Mouse (Mus musculus): ENCODE data around the gene Rpl31.

Gene Rpl31

GRCm38 (mm10) chr1:39367601-39368266, at the start of gene Rpl31:
Gene Rpl31, plus strand, starts transcription at chr1:39367842.
- H3K4me1 ChIP-seq (replicated peaks; ENCODE audit: low read depth, low read length): peaks cover 55% of the 10 kb centered on the region
- H3K9me3 ChIP-seq (ENCODE audit: low read length): no peaks in the 10 kb centered on the region
- TF ChIP-seq NANOG (IDR thresholded peaks at IDR 0.05; ENCODE audit: borderline replicate concordance, low read length) (no peak), CTCF (conservative IDR thresholded peaks at IDR 0.05; ENCODE audit: low read length) (no peak), POU5F1 (IDR thresholded peaks at IDR 0.05; ENCODE audit: borderline replicate concordance, low read length) (no peak)
- peaks cover 47% of the 10 kb centered on the region for H3K36me3 ChIP-seq (ENCODE audit: insufficient read depth, low read length)
- no peaks in the 10 kb centered on the region for H3K27me3 ChIP-seq (ENCODE audit: insufficient read depth, low read length)
- H3K4me3 ChIP-seq (replicated peaks; ENCODE audit: low read length): peak within 1 kb of the TSS; percentile 99

GRCm38 (mm10) chr1:39317935-39318334, 49.7 kb upstream of the Rpl31 start:
- TF ChIP-seq POU5F1 (IDR thresholded peaks at IDR 0.05; ENCODE audit: borderline replicate concordance, low read length) (no peak), NANOG (IDR thresholded peaks at IDR 0.05; ENCODE audit: borderline replicate concordance, low read length) (no peak), CTCF (conservative IDR thresholded peaks at IDR 0.05; ENCODE audit: low read length) (no peak)
- Histone ChIP-seq H3K9me3 (ENCODE audit: low read length) (no peaks in the 10 kb centered on the region), H3K4me1 (replicated peaks; ENCODE audit: low read depth, low read length) (no peaks in the 10 kb centered on the region), H3K27me3 (ENCODE audit: insufficient read depth, low read length) (peaks cover 4% of the 10 kb centered on the region; the same call in 1 of the 2 replicates), H3K36me3 (ENCODE audit: insufficient read depth, low read length) (no peaks in the 10 kb centered on the region), H3K4me3 (replicated peaks; ENCODE audit: low read length) (no peak overlapping the region)

GRCm38 (mm10) chr1:39318870-39319269, 48.8 kb upstream of the Rpl31 start:
- no peaks in the 10 kb centered on the region for H3K9me3 ChIP-seq (ENCODE audit: low read length)
- no peaks in the 10 kb centered on the region for H3K4me1 ChIP-seq (replicated peaks; ENCODE audit: low read depth, low read length)
- TF ChIP-seq CTCF (conservative IDR thresholded peaks at IDR 0.05; ENCODE audit: low read length) (no peak), POU5F1 (IDR thresholded peaks at IDR 0.05; ENCODE audit: borderline replicate concordance, low read length) (no peak), NANOG (IDR thresholded peaks at IDR 0.05; ENCODE audit: borderline replicate concordance, low read length) (no peak)
- H3K36me3 ChIP-seq (ENCODE audit: insufficient read depth, low read length): no peaks in the 10 kb centered on the region
- H3K4me3 ChIP-seq (replicated peaks; ENCODE audit: low read length): no peak overlapping the region
- peaks cover 11% of the 10 kb centered on the region; the same call in 1 of the 2 replicates for H3K27me3 ChIP-seq (ENCODE audit: insufficient read depth, low read length)

GRCm38 (mm10) chr1:39321954-39322353, 45.7 kb upstream of the Rpl31 start:
- H3K27me3 ChIP-seq (ENCODE audit: insufficient read depth, low read length): peaks cover 31% of the 10 kb centered on the region
- no peaks in the 10 kb centered on the region for H3K36me3 ChIP-seq (ENCODE audit: insufficient read depth, low read length)
- no peak overlapping the region for H3K4me3 ChIP-seq (replicated peaks; ENCODE audit: low read length)
- no peaks in the 10 kb centered on the region for H3K4me1 ChIP-seq (replicated peaks; ENCODE audit: low read depth, low read length)
- H3K9me3 ChIP-seq (ENCODE audit: low read length): peaks cover 9% of the 10 kb centered on the region; the same call in 1 of the 2 replicates
- TF ChIP-seq CTCF (conservative IDR thresholded peaks at IDR 0.05; ENCODE audit: low read length) (no peak), POU5F1 (IDR thresholded peaks at IDR 0.05; ENCODE audit: borderline replicate concordance, low read length) (no peak), NANOG (IDR thresholded peaks at IDR 0.05; ENCODE audit: borderline replicate concordance, low read length) (no peak)

GRCm38 (mm10) chr1:39325228-39325627, 42.4 kb upstream of the Rpl31 start:
- Histone ChIP-seq H3K4me3 (replicated peaks; ENCODE audit: low read length) (no peak overlapping the region), H3K9me3 (ENCODE audit: low read length) (peaks cover 20% of the 10 kb centered on the region), H3K27me3 (ENCODE audit: insufficient read depth, low read length) (peaks cover 32% of the 10 kb centered on the region), H3K36me3 (ENCODE audit: insufficient read depth, low read length) (no peaks in the 10 kb centered on the region), H3K4me1 (replicated peaks; ENCODE audit: low read depth, low read length) (no peaks in the 10 kb centered on the region)
- no peak for TF ChIP-seq NANOG (IDR thresholded peaks at IDR 0.05; ENCODE audit: borderline replicate concordance, low read length)
- TF ChIP-seq CTCF (conservative IDR thresholded peaks at IDR 0.05; ENCODE audit: low read length): no peak
- TF ChIP-seq POU5F1 (IDR thresholded peaks at IDR 0.05; ENCODE audit: borderline replicate concordance, low read length): no peak

GRCm38 (mm10) chr1:39327546-39327945, 40.1 kb upstream of the Rpl31 start:
- TF ChIP-seq CTCF (conservative IDR thresholded peaks at IDR 0.05; ENCODE audit: low read length) (no peak), NANOG (IDR thresholded peaks at IDR 0.05; ENCODE audit: borderline replicate concordance, low read length) (no peak), POU5F1 (IDR thresholded peaks at IDR 0.05; ENCODE audit: borderline replicate concordance, low read length) (no peak)
- Histone ChIP-seq H3K9me3 (ENCODE audit: low read length) (peaks cover 20% of the 10 kb centered on the region), H3K4me3 (replicated peaks; ENCODE audit: low read length) (no peak overlapping the region), H3K36me3 (ENCODE audit: insufficient read depth, low read length) (no peaks in the 10 kb centered on the region), H3K27me3 (ENCODE audit: insufficient read depth, low read length) (peaks cover 32% of the 10 kb centered on the region), H3K4me1 (replicated peaks; ENCODE audit: low read depth, low read length) (no peaks in the 10 kb centered on the region)

- TF ChIP-seq POU5F1 (IDR thresholded peaks at IDR 0.05; ENCODE audit: borderline replicate concordance, low read length) (no peak), NANOG (IDR thresholded peaks at IDR 0.05; ENCODE audit: borderline replicate concordance, low read length) (no peak), CTCF (conservative IDR thresholded peaks at IDR 0.05; ENCODE audit: low read length) (no peak)
Measured at GRCm38 (mm10) chr1:39330857-39331594, 36.6 kb upstream of the Rpl31 start.

GRCm38 (mm10) chr1:39332456-39332855, 35.2 kb upstream of the Rpl31 start:
- H3K4me1 ChIP-seq (replicated peaks; ENCODE audit: low read depth, low read length): peaks cover 12% of the 10 kb centered on the region
- H3K36me3 ChIP-seq (ENCODE audit: insufficient read depth, low read length): no peaks in the 10 kb centered on the region
- no peak overlapping the region for H3K4me3 ChIP-seq (replicated peaks; ENCODE audit: low read length)
- no peak for TF ChIP-seq POU5F1 (IDR thresholded peaks at IDR 0.05; ENCODE audit: borderline replicate concordance, low read length)
- no peak for TF ChIP-seq CTCF (conservative IDR thresholded peaks at IDR 0.05; ENCODE audit: low read length)
- TF ChIP-seq NANOG (IDR thresholded peaks at IDR 0.05; ENCODE audit: borderline replicate concordance, low read length): no peak
- H3K9me3 ChIP-seq (ENCODE audit: low read length): peaks cover 9% of the 10 kb centered on the region
- peaks cover 25% of the 10 kb centered on the region for H3K27me3 ChIP-seq (ENCODE audit: insufficient read depth, low read length)

More at GRCm38 (mm10) chr1:39330857-39331594, 36.6 kb upstream of the Rpl31 start:
- Histone ChIP-seq H3K4me3 (replicated peaks; ENCODE audit: low read length) (no peak overlapping the region), H3K4me1 (replicated peaks; ENCODE audit: low read depth, low read length) (peaks cover 10% of the 10 kb centered on the region), H3K27me3 (ENCODE audit: insufficient read depth, low read length) (peaks cover 25% of the 10 kb centered on the region), H3K9me3 (ENCODE audit: low read length) (peaks cover 12% of the 10 kb centered on the region), H3K36me3 (ENCODE audit: insufficient read depth, low read length) (no peaks in the 10 kb centered on the region)
